Mouse (Mus musculus) CH12.LX (cell line): ENCODE measurements at regions not wholly inside any gene's neighbourhood (a gene's known extent, or its start where the extent isn't known, plus 50 kb on each side); places are given as distances from the start of the nearest gene placed in this dataset.

Source experiments
- CHD1 ChIP-seq: IDR thresholded peaks from 2 replicates; pipeline ENCODE4 v1.6.1; 2012; ENCODE audit warnings: low read depth, low read length, improper control_type of control experiment, inconsistent platforms
- POLR2A ChIP-seq: IDR thresholded peaks from 2 replicates; pipeline ENCODE4 v1.6.1; 2011; ENCODE audit warnings: low read depth, mild to moderate bottlenecking, improper control_type of control experiment, low read length
- POLR2AphosphoS2 ChIP-seq: IDR thresholded peaks from 2 replicates; pipeline ENCODE4 v1.6.1; 2011; ENCODE audit warnings: low read depth, low read length, improper control_type of control experiment
- USF1 ChIP-seq: IDR thresholded peaks from 2 replicates; pipeline ENCODE4 v1.6.1; 2014; ENCODE audit warnings: low read depth, mild to moderate bottlenecking, inconsistent platforms, low read length, improper control_type of control experiment

- TF ChIP-seq CHD1 (no peak), POLR2AphosphoS2 (no peak), USF1 (no peak), POLR2A (no peak)
These were observed 131.1 kb downstream of the Drd1 start for GRCm38 (mm10) chr13:53924433-53924832.
